Mouse (Mus musculus): ENCODE measurements around the gene Gm3476. TPM values are rescaled to one million over a fixed set of nuclear protein-coding genes. Genes with fewer than 3 reads are reported as not detected.

Gm3476 gene
- total and polyA plus RNA-seq, 2 experiments from 2014 or later: not detected

Other genes starting within 250 kb of the Gm3476 start
- 0.49 and 1.2 TPM in 2 replicates for gene Gm8237, start 245.4 kb downstream of the Gm3476 start, total RNA-seq (2014; rRNA removed)
- gene Gm8237, start 245.4 kb downstream of the Gm3476 start, polyA plus RNA-seq (2015; fragmentation: Nextera tagmentation; extraction: Ambion mirVana): 1.4 and 1.6 TPM in 2 replicates
- 2.6 and 3.6 TPM in 2 replicates for gene Gm3248, start 164.1 kb downstream of the Gm3476 start, total RNA-seq (2014; rRNA removed)
- gene Gm3248, start 164.1 kb downstream of the Gm3476 start, polyA plus RNA-seq (2015; fragmentation: Nextera tagmentation; extraction: Ambion mirVana): 3.4 and 4.4 TPM in 2 replicates
- not detected in 2 replicates for gene Gm3453, start 146.7 kb downstream of the Gm3476 start, total RNA-seq (2014; rRNA removed)
- gene Gm3453, start 146.7 kb downstream of the Gm3476 start, polyA plus RNA-seq (2015; fragmentation: Nextera tagmentation; extraction: Ambion mirVana): not detected in 2 replicates
- not detected in 2 replicates for gene Gm6337, start 67.5 kb downstream of the Gm3476 start, total RNA-seq (2014; rRNA removed)
- gene Gm6337, start 67.5 kb downstream of the Gm3476 start, polyA plus RNA-seq (2015; fragmentation: Nextera tagmentation; extraction: Ambion mirVana): not detected in 2 replicates
- gene Gm8206, start 31.9 kb downstream of the Gm3476 start, total RNA-seq (2014; rRNA removed): 4.4 and 5.6 TPM in 2 replicates
- 5.9 and 6.7 TPM in 2 replicates for gene Gm8206, start 31.9 kb downstream of the Gm3476 start, polyA plus RNA-seq (2015; fragmentation: Nextera tagmentation; extraction: Ambion mirVana)
- 4.5 and 5.1 TPM in 2 replicates for gene Gm3468, start 17.1 kb downstream of the Gm3476 start, total RNA-seq (2014; rRNA removed)
- 6.9 and 7.4 TPM in 2 replicates for gene Gm3468, start 17.1 kb downstream of the Gm3476 start, polyA plus RNA-seq (2015; fragmentation: Nextera tagmentation; extraction: Ambion mirVana)
- gene Gm21560, start 93.5 kb upstream of the Gm3476 start, total RNA-seq (2014; rRNA removed): not detected in 2 replicates
- not detected in 2 replicates for gene Gm21560, start 93.5 kb upstream of the Gm3476 start, polyA plus RNA-seq (2015; fragmentation: Nextera tagmentation; extraction: Ambion mirVana)
- 2.6 and 5.8 TPM in 2 replicates for gene Gm3411, start 161.4 kb upstream of the Gm3476 start, total RNA-seq (2014; rRNA removed)
- 10.2 and 10.3 TPM in 2 replicates for gene Gm3411, start 161.4 kb upstream of the Gm3476 start, polyA plus RNA-seq (2015; fragmentation: Nextera tagmentation; extraction: Ambion mirVana)
- not detected in 2 replicates for gene Gm21103, start 179.0 kb upstream of the Gm3476 start, total RNA-seq (2014; rRNA removed)
- 0.23 TPM in 1 of 2 replicates, not detected in the other for gene Gm21103, start 179.0 kb upstream of the Gm3476 start, polyA plus RNA-seq (2015; fragmentation: Nextera tagmentation; extraction: Ambion mirVana)
- gene Gm3618, start 217.9 kb upstream of the Gm3476 start, total RNA-seq (2014; rRNA removed): not detected in 2 replicates
- gene Gm3618, start 217.9 kb upstream of the Gm3476 start, polyA plus RNA-seq (2015; fragmentation: Nextera tagmentation; extraction: Ambion mirVana): not detected in 2 replicates